Mouse (Mus musculus) cerebellum, postnatal 10 days (tissue): ENCODE results near the gene Pigl.
A peak's percentile ranks its signal among the peaks of the same experiment; 100 is the strongest.
"Not testable (repeated sequence)": the region's sequence is repeated elsewhere in the genome, so short reads cannot be mapped to it uniquely, and the experiment has no call there.

Experiments
- DNase-seq, 2 experiments: peaks; one replicate each; pipeline ENCODE4 v3.0.0; 2021; ENCODE audit warnings: mixed read lengths in 2 of 2

Gene Pigl

DNA sequence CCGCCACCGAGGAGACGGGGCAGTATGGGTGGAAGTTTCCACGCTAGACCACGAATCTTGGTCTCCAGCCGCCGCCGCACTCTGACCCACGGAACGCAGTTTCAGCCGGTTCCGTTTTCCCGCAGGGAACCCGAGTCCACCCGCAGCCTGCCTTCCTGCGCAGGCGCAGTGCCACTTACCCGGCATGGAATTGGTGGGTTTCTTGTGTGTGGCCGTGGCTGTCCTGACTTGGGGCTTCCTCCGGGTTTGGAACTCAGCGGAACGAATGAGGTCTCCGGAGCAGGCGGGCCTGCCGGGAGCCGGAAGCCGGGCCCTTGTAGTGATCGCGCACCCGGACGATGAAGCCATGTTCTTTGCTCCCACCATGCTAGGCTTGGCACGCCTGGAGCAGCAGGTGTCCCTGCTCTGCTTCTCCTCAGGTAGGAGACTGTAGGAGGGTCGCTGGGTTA, at the start of gene Pigl, which contains the start of gene Ncor1:
TSS of gene Pigl (plus strand) at position 185 of the 449 bp plus-strand sequence.
TSS of gene Ncor1 (minus strand) at position 266 of the 449 bp plus-strand sequence.
- DNase-seq = peak; percentile 89 to 93

- no peak for DNase-seq
Observed at GRCm38 (mm10) chr11:62408848-62409247, 49.4 kb upstream of the Pigl start.

GRCm38 (mm10) chr11:62409611-62410010, 48.6 kb upstream of the Pigl start:
- no peak for DNase-seq

DNA sequence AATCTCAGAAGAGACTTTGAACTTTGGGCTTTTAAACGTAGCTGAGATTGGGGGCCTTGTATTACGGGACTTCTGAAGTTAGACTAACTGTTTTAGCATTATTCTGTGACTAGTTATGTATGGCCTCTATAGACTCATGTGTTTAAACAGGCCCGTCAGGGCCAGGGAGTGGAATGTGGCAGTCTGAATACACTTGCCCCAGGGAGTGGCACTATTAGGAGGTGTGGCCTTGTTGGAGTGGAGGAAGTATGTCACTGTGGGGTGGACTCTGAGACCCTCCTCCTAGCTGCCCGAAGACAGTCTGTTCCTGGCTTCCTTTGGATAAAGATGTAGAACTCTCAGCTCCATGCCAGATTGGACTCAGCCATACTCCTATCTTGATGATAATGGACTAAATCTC, 43.2 kb upstream of the Pigl start:
- DNase-seq = no peak

DNA sequence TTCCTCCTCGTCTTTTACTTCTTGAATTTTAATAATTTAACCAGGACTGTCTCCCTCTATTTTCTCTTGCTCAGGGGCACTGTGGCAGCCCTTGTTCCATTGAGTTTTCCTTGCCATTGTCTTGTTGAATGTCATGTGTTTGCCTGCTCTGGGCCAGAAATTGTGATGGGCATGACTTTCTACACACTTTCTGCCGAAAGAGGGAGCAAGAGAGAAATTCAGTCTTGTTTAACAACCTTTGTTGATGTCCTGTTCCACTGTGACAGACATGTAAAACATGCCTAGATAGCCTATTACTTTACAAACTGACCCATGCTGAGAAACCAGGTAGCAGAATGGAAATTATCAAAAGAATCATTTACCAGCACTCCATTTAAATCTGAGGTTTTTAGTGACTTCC, 33.7 kb upstream of the Pigl start:
- DNase-seq = peak; percentile 9 to 20

DNA sequence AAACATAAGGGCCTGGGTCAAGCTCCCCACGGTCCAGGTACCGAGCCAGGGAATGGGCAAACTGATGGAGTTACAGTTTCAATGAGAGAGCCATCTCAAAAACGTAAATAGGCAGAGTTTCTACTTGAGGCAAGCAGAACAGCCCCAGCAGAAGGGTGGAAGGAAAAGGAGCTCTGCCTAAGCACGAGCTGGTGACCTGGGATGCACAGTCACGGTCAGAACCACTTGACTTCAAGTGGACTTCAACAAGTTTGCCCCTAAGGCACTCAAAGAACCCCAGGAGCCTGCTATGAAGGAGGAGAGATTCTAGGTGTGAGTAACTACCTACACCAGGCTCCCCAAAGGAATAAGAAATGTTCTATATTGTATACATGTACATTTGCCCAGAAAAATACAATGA, 32.0 kb upstream of the Pigl start:
- no peak for DNase-seq

- peak; percentile 31 for DNase-seq
Observed at GRCm38 (mm10) chr11:62427105-62427504, 31.2 kb upstream of the Pigl start.

DNA sequence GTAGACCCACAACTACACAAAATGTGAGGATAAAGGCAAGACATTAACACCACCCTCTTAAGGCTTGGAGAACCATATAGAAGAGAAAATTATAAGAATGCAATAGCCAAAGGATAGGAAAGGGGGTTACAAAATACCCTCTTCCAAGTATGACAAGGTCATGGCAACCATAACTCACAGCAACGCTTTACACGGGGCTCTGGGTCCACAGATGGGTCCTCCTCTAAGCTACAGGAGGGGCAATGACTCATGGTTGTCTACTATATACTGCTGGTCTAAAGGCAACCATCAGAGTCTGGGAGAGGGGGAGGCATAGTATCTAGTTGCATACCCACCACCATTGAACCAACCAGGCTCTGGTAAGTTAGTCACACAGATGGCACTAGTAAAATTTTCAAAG, 26.0 kb upstream of the Pigl start:
- DNase-seq = no peak

- no peak for DNase-seq
Observed at GRCm38 (mm10) chr11:62440670-62441315, 17.5 kb upstream of the Pigl start.

DNA sequence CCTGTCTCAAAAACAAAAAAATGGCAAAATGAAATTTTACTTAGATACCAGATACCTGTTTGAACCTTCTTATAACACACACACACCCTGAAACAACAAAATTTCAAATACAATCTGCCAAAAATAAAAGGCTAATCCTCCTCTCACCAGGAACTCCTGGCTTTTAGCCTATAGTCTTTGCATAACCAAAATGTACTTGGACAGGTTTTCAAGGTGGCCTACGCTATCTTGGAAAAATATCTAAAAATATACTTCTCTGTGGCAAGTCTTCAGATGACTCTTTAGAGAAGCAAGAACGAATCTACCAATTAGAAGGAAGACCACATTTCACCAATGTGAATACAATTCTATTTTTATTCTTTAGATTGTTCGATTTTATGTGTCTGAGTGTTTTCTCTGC, 12.5 kb upstream of the Pigl start:
- DNase-seq = peak in 1 of 2 experiments; percentile 27

DNA sequence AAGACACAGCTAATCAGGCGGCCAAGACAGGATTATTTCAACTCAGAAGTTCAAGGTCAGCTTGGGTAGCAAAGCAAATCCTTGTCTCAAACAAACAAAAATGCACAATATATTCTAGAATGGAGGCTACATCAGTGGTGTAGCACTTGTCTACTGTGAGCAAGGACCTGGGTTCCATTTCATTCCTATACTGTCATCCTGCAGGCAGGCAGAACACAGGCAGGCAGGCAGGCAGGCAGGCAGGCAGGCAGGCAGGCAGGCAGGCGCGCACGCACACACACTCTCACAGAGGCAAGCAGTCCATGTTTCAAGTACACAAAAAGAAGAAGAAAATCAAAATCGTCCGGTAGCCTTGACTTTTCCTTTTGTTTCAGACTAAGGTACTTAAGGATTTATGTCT, 9.3 kb upstream of the Pigl start:
- DNase-seq = no peak

GRCm38 (mm10) chr11:62455193-62455592, 3.1 kb upstream of the Pigl start:
- DNase-seq = no peak

- DNase-seq = no peak
Observed at GRCm38 (mm10) chr11:62456021-62456482, 2.2 kb upstream of the Pigl start.

DNA sequence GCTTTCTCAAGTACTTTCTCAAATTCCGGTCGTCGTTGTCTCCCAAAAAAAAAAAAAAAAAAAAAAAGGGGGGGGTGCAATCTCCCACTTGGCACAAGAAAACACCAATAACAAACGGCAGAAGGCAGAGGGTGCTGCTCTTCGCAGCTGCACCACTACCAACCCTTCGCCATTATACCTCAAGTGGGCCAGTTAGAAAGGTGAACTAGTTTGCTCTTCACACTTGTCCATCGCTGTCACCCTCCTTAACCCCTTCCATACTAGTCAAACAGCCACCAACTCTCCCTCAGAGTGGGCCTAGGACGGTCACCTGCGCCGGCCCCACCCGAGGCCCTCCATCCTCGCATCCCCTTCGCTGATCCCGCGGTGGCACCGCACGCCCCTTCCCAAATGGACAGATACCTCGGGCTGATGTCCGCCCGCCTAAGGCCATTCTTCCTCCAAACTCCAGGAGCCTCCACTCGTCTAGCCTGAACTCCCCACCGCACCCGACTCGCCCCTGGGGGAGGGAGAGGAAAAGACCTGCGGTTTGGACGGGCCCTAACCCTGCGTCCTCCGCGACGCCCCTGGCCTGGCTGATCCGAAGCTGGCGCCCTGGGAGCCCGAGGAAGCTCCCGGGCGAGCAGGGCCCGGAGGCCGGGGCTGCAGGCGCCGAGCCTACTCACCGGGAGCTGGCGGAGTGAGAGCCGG, 1.6 kb upstream of the Pigl start:
- DNase-seq = peak; percentile 65 to 69

GRCm38 (mm10) chr11:62457241-62457890, 894 bp upstream of the Pigl start:
- peak; percentile 92 to 94 for DNase-seq

DNA sequence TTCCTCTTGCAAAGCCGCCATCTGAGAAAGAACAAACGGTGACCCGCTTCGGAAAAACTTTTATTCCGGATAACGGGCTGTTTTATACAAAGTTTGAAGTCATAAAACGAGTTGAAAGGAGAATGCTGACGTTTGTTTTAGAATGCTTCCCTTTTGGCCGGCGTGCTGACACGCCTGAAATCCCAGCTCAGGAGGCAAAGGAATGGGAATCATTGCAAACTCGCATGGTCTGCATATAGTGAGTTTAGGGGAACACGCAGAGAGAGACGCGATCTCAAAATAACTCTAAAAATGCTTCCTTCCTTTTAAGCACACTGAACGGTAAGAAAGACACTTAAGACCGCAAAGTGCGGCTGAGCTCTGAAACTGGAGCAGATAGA, 379 bp upstream of the Pigl start:
- peak in 1 of 2 experiments; percentile 9 for DNase-seq

DNA sequence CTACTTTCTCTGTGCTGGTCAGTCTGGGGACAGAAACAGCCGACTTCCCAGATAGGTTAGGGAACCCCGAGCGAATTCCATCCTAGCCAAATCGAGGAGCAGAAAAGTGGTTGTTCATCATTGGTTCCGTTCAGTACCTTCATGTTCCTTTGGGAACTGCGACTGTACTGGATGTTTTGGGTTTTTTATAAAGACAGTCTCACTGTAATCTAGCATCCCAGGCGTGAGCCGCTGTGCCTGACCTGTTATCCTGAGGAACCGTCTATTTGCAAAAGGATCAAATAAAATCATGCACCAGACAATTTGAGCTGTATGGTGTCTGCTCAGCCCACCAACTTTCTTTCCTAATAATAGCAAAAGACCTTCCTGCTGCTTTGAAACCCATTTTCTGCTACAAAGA, 520 bp downstream of the Pigl start:
- DNase-seq = no peak

- DNase-seq = not testable (repeated sequence)
Observed at GRCm38 (mm10) chr11:62462529-62462928, 4.3 kb downstream of the Pigl start.

- DNase-seq = no peak
Observed at GRCm38 (mm10) chr11:62463225-62463915, 5.1 kb downstream of the Pigl start.

GRCm38 (mm10) chr11:62464696-62465095, 6.4 kb downstream of the Pigl start:
- no peak for DNase-seq

DNA sequence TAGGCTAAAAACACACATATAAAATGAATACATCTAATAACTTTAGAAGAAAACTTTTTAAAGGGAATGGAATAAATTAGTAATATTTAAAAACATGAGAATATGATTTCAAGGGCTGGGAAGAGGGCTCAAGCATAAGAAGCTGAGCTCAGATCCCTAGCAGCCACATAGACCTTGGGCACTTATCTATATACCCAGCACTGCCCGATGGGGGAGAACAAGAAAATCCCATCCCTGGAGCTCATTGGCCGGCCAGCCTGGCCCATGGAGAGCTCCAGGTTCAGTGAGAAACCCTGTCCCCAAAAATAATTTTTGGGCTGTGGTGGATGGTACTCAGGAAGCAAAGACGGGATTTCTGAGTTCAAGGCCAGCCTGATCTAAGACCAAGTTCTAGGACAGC, 7.6 kb downstream of the Pigl start:
- no peak for DNase-seq

DNA sequence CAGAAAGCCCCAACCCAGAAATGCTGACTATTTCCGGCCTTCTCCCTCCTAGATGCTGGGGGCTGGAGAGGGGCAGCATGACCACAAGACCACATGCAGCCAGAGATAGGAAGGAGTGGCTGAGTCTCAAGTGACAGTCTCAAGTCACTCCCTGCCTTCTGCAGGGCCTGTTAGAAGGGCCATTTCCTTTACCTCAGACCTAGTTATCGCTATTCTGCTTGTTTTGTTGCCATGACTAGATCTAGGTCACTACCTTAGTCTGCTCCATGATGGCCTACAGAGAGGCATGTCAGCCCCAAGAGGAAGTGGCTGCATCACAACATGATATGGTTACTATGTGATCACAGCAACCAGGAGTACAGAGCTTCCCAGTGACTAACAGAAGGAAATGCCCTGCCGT, 8.3 kb downstream of the Pigl start:
- DNase-seq = no peak

DNA sequence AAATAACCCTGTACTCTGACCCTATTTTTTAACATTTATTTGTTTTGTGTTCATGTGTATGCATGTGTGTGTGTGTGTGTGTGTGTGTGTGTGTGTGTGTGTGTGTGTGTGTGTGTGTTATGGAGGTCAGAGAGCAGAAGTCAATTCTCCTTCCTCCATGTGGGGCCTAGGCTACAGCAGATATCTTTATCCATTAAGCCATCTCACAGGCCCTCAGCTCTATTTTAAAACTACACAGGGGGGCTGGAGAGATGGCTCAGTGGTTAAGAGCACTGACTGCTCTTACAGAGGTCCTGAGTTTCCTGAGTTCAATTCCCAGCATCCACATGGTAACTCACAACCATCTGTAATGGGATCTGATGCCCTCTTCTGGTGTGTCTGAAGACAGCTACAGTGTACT, 9.0 kb downstream of the Pigl start:
- not testable (repeated sequence) for DNase-seq
